Comparison of ENCODE assay signal across 8 mouse cellular contexts in genomic region chr14:60733706-60734105, GRCm38 (mm10). TPM values are rescaled to one million over a fixed set of nuclear protein-coding genes. Genes with fewer than 3 reads are reported as not detected.
DNase-seq lines count a peak whose midpoint lies in the region; ATAC-seq lines count a peak whose summit lies in the region.

No protein-coding gene starts in this region.

- H3K4me2 ChIP-seq in midbrain, embryonic 16.5 days (ENCODE audit: low read length) = no peak overlapping the region; the same call in 1 of the 2 replicates
- no peak overlapping the region for H3K4me2 ChIP-seq in midbrain, embryonic 11.5 days
- H3K4me2 ChIP-seq in intestine, embryonic 16.5 days (ENCODE audit: low read depth, low read length) = peak overlapping the region; percentile 47; the same call in 1 of the 2 replicates

- H3K4me3 ChIP-seq in heart, embryonic 10.5 days = peak overlapping the region; percentile 60
- H3K4me3 ChIP-seq in midbrain, embryonic 16.5 days (ENCODE audit: low read depth, low read length) = no peak overlapping the region
- H3K4me3 ChIP-seq in midbrain, embryonic 11.5 days (ENCODE audit: low read depth, low read length) = no peak overlapping the region
- peak overlapping the region; percentile 29; the same call in 1 of the 2 replicates for H3K4me3 ChIP-seq in intestine, embryonic 16.5 days (ENCODE audit: low read length)

- H3K9me3 ChIP-seq in heart, embryonic 10.5 days = no peaks in the 10 kb centered on the region
- H3K9me3 ChIP-seq in midbrain, embryonic 16.5 days (replicated peaks; ENCODE audit: control insufficient read depth, low read length, poor library complexity, severe bottlenecking) = no peaks in the 10 kb centered on the region
- no peaks in the 10 kb centered on the region for H3K9me3 ChIP-seq in midbrain, embryonic 11.5 days (ENCODE audit: control insufficient read depth, low read length)
- H3K9me3 ChIP-seq in intestine, embryonic 16.5 days (ENCODE audit: control insufficient read depth, low read length) = no peaks in the 10 kb centered on the region

- ATAC-seq in midbrain, embryonic 16.5 days = no peak
- ATAC-seq in midbrain, embryonic 11.5 days (ENCODE audit: low FRiP score) = no peak
- ATAC-seq in intestine, embryonic 16.5 days = no peak

- peak overlapping the region; percentile 93 for H3K27ac ChIP-seq in heart, embryonic 10.5 days
- 0 out of 2 replicates have a peak overlapping the region, but pooled peaks have one; percentile 19 for H3K27ac ChIP-seq in midbrain, embryonic 16.5 days (ENCODE audit: low read length)
- no peak overlapping the region for H3K27ac ChIP-seq in midbrain, embryonic 11.5 days (ENCODE audit: low read depth, low read length)
- H3K27ac ChIP-seq in intestine, embryonic 16.5 days (ENCODE audit: low read length) = peak overlapping the region; percentile 73

- H3K36me3 ChIP-seq in heart, embryonic 10.5 days = peaks cover 3% of the 10 kb centered on the region; the same call in 1 of the 2 replicates
- H3K36me3 ChIP-seq in midbrain, embryonic 16.5 days (ENCODE audit: control insufficient read depth, insufficient read depth, low read length) = no peaks in the 10 kb centered on the region
- H3K36me3 ChIP-seq in midbrain, embryonic 11.5 days (ENCODE audit: control insufficient read depth, insufficient read depth, low read length) = peaks cover 6% of the 10 kb centered on the region; the same call in 1 of the 2 replicates
- H3K36me3 ChIP-seq in intestine, embryonic 16.5 days (ENCODE audit: control insufficient read depth, insufficient read depth, low read length) = no peaks in the 10 kb centered on the region

- H3K4me1 ChIP-seq in heart, embryonic 10.5 days = peaks cover 67% of the 10 kb centered on the region
- H3K4me1 ChIP-seq in midbrain, embryonic 16.5 days (ENCODE audit: control insufficient read depth, insufficient read depth, low read length) = peaks cover 18% of the 10 kb centered on the region
- H3K4me1 ChIP-seq in midbrain, embryonic 11.5 days (ENCODE audit: control insufficient read depth, insufficient read depth, low read length) = peaks cover 43% of the 10 kb centered on the region
- H3K4me1 ChIP-seq in intestine, embryonic 16.5 days (ENCODE audit: control insufficient read depth, insufficient read depth, low read length) = peaks cover 41% of the 10 kb centered on the region

- WGBS in heart, embryonic 10.5 days = 12% methylated on average over 4 of the region's 4 CpGs
- WGBS in midbrain, embryonic 16.5 days = 54% methylated on average over 4 of the region's 4 CpGs
- WGBS in midbrain, embryonic 11.5 days = 56% methylated on average over 4 of the region's 4 CpGs
- 63% methylated on average over 4 of the region's 4 CpGs for WGBS in intestine, embryonic 16.5 days

- intact Hi-C loops in heart, postnatal 36 days (cut with DNase I) = loop anchor here (2.0 kb wide), 2 partner anchors 21 to 37 kb away; no protein-coding TSS in a partner anchor

- H3K9ac ChIP-seq in midbrain, embryonic 16.5 days (ENCODE audit: low read depth, low read length) = no peak overlapping the region
- H3K9ac ChIP-seq in midbrain, embryonic 11.5 days (ENCODE audit: low read length) = no peak overlapping the region
- H3K9ac ChIP-seq in intestine, embryonic 16.5 days (ENCODE audit: low read depth, low read length) = 0 out of 2 replicates have a peak overlapping the region, but pooled peaks have one; percentile 31

- H3K27me3 ChIP-seq in heart, embryonic 10.5 days (ENCODE audit: insufficient read depth, poor library complexity, severe bottlenecking) = no peaks in the 10 kb centered on the region
- H3K27me3 ChIP-seq in midbrain, embryonic 16.5 days (ENCODE audit: control insufficient read depth, insufficient read depth, low read depth, low read length) = no peaks in the 10 kb centered on the region
- H3K27me3 ChIP-seq in midbrain, embryonic 11.5 days (ENCODE audit: control insufficient read depth, insufficient read depth, low read length) = no peaks in the 10 kb centered on the region
- no peaks in the 10 kb centered on the region for H3K27me3 ChIP-seq in intestine, embryonic 16.5 days (replicated peaks; ENCODE audit: control insufficient read depth, insufficient read depth, low read length)

- no peak for DNase-seq in heart, embryonic 10.5 days (ENCODE audit: low spot score)
- DNase-seq in heart, postnatal 36 days = no peak
- no peak for DNase-seq in midbrain, embryonic 11.5 days (ENCODE audit: low spot score, missing footprints)
- DNase-seq in yolk sac, embryonic 10.5 days (ENCODE audit: low spot score) = peak; percentile 23
- DNase-seq in urinary bladder, adult 18-20 months (ENCODE audit: low spot score in 2 of 2) = no peak
- no peak for DNase-seq in adrenal gland, adult 2 months

RNA-seq across cellular contexts. Expression of gene C1qtnf9, which starts 34.2 kb away (rescaled TPM):
- 0.10 and 0.13 TPM in 2 replicates for polyA plus RNA-seq in heart, embryonic 10.5 days (2016; fragmentation: Nextera tagmentation; extraction: Ambion mirVana)
- total RNA-seq in heart, postnatal 36 days (2021) = 10 to 100 TPM; 36.8 to 68.6 TPM
- not detected in 2 replicates for polyA plus RNA-seq in midbrain, embryonic 16.5 days (2015; fragmentation: Nextera tagmentation; extraction: Ambion mirVana)
- not detected in 2 replicates for polyA plus RNA-seq in midbrain, embryonic 11.5 days (2014; fragmentation: Nextera tagmentation; extraction: Ambion mirVana)
- 1.7 TPM in 2 replicates for polyA plus RNA-seq in intestine, embryonic 16.5 days (2015; fragmentation: Nextera tagmentation; extraction: Ambion mirVana)
- total RNA-seq in adrenal gland, adult 2 months (2021) = 1 to 10 TPM; 3.7 to 7.1 TPM
- 1.4 and 1.8 TPM in 2 replicates for polyA plus RNA-seq in adrenal gland, adult 2 months (2012; rRNA removed)

RNA-seq across cellular contexts. Expression of gene Mipep, which starts 50.7 kb away (rescaled TPM):
- polyA plus RNA-seq in heart, embryonic 10.5 days (2016; fragmentation: Nextera tagmentation; extraction: Ambion mirVana) = 24.7 and 24.9 TPM in 2 replicates
- 10 to 100 TPM; 61.9 to 62.4 TPM for total RNA-seq in heart, postnatal 36 days (2021)
- polyA plus RNA-seq in midbrain, embryonic 16.5 days (2015; fragmentation: Nextera tagmentation; extraction: Ambion mirVana) = 20.3 and 20.7 TPM in 2 replicates
- 26.6 and 26.7 TPM in 2 replicates for polyA plus RNA-seq in midbrain, embryonic 11.5 days (2014; fragmentation: Nextera tagmentation; extraction: Ambion mirVana)
- polyA plus RNA-seq in intestine, embryonic 16.5 days (2015; fragmentation: Nextera tagmentation; extraction: Ambion mirVana) = 20.0 and 21.2 TPM in 2 replicates
- 10 to 100 TPM; 41.4 to 44.4 TPM for total RNA-seq in adrenal gland, adult 2 months (2021)
- 20.0 and 28.9 TPM in 2 replicates for polyA plus RNA-seq in adrenal gland, adult 2 months (2012; rRNA removed)

Comparison
In these comparisons a context has a peak if more than half of its experiments do, and no peak if none do; other contexts are left out.
1. H3K4me3 ChIP-seq: peak in heart, embryonic 10.5 days (single experiment) and intestine, embryonic 16.5 days (single experiment); none in midbrain, embryonic 16.5 days (single experiment) and midbrain, embryonic 11.5 days (single experiment).